Mouse (Mus musculus): ENCODE results near the gene Eno1.

DNA sequence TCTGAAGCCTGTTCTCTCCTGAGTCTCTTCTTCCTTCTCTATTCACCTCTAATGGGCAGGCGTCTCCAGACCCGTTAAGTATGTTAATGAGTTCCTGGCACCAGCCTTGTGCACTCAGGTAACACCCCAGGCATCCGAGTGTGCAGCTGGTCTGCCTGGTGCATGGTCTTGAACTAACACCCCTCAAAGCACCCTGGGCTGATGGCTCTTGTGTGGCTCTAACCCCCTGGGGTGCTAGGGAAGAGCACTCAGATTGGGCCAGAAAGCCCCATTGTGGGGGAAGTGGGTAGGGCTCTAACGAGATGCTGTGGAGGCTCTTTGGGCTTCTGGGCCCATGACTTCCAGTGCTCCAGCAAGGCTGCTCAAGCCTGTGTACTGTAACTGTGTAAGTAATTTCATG lies 5.2 kb downstream of the Eno1 start:
- no peak for TF ChIP-seq CTCF (IDR thresholded peaks at IDR 0.05; ENCODE audit: low read depth)
- TF ChIP-seq EP300 (IDR thresholded peaks at IDR 0.05; ENCODE audit: low read depth): no peak

All from liver, postnatal 0 days (tissue).